Mouse (Mus musculus) mesoderm, embryonic 11.5 days (tissue): Measurements from ENCODE around the gene Bend5.

Experiments
- DNase-seq: peaks from one replicate; pipeline ENCODE4 v3.0.0-alpha.2; 2012; ENCODE audit warnings: low read depth, low spot score

The Bend5 gene

GRCm38 (mm10) chr4:111485189-111485588, 70.4 kb downstream of the Bend5 start:
- DNase-seq: no peak

- DNase-seq: no peak
Observed at GRCm38 (mm10) chr4:111486187-111486586, 71.4 kb downstream of the Bend5 start.

GRCm38 (mm10) chr4:111487233-111487843, 72.5 kb downstream of the Bend5 start:
- DNase-seq: no peak

- DNase-seq: no peak
Observed at GRCm38 (mm10) chr4:111493750-111494404, 79.1 kb downstream of the Bend5 start.

GRCm38 (mm10) chr4:111495949-111496348, 81.1 kb downstream of the Bend5 start:
- DNase-seq: peak; percentile 72

- no peak for DNase-seq
Observed at GRCm38 (mm10) chr4:111498751-111499150, 83.9 kb downstream of the Bend5 start.

- no peak for DNase-seq
Observed at GRCm38 (mm10) chr4:111501441-111501840, 86.6 kb downstream of the Bend5 start.

GRCm38 (mm10) chr4:111502965-111503727, 88.3 kb downstream of the Bend5 start:
- DNase-seq: no peak

- DNase-seq: no peak
Observed at GRCm38 (mm10) chr4:111504952-111505351, 90.1 kb downstream of the Bend5 start.
